Mouse (Mus musculus): ENCODE measurements around the gene Olfr462. TPM values are rescaled to one million over a fixed set of nuclear protein-coding genes. Genes with fewer than 3 reads are reported as not detected.

Olfr462 gene
- polyA plus RNA-seq, 1 experiment: not detected

GRCm38 (mm10) chr11:87854550-87854949 is 37.5 kb downstream of the Olfr462 start:
- H3K4me3 ChIP-seq (replicated peaks): no peak overlapping the region
- no peaks in the 10 kb centered on the region for H3K9me3 ChIP-seq (ENCODE audit: control insufficient read depth, low read length)
- no peaks in the 10 kb centered on the region for H3K36me3 ChIP-seq (ENCODE audit: control insufficient read depth)
- TF ChIP-seq GATA1 (IDR thresholded peaks at IDR 0.05; ENCODE audit: low read length) (no peak), TAL1 (IDR thresholded peaks at IDR 0.05; ENCODE audit: low read length) (no peak)
- H3K4me1 ChIP-seq (ENCODE audit: control insufficient read depth): peaks cover 12% of the 10 kb centered on the region
- H3K27me3 ChIP-seq (ENCODE audit: control insufficient read depth): no peaks in the 10 kb centered on the region

- TF ChIP-seq TAL1 (IDR thresholded peaks at IDR 0.05; ENCODE audit: low read length) (no peak), GATA1 (IDR thresholded peaks at IDR 0.05; ENCODE audit: low read length) (no peak)
- Histone ChIP-seq H3K9me3 (ENCODE audit: control insufficient read depth, low read length) (no peaks in the 10 kb centered on the region), H3K27me3 (ENCODE audit: control insufficient read depth) (no peaks in the 10 kb centered on the region), H3K36me3 (ENCODE audit: control insufficient read depth) (no peaks in the 10 kb centered on the region), H3K4me3 (replicated peaks) (peak overlapping the region; percentile 71), H3K4me1 (ENCODE audit: control insufficient read depth) (peaks cover 12% of the 10 kb centered on the region)
These were observed 38.5 kb downstream of the Olfr462 start for GRCm38 (mm10) chr11:87853597-87853954.

GRCm38 (mm10) chr11:87852690-87853596 is 39.1 kb downstream of the Olfr462 start, which contains the start of gene Mks1:
TSS of gene Mks1 (plus strand) at chr11:87853215.
- Histone ChIP-seq H3K9me3 (ENCODE audit: control insufficient read depth, low read length) (no peaks in the 10 kb centered on the region), H3K4me1 (ENCODE audit: control insufficient read depth) (peaks cover 12% of the 10 kb centered on the region), H3K4me3 (replicated peaks) (peak within 1 kb of the TSS; percentile 71), H3K27me3 (ENCODE audit: control insufficient read depth) (no peaks in the 10 kb centered on the region), H3K36me3 (ENCODE audit: control insufficient read depth) (no peaks in the 10 kb centered on the region)
- no peak for TF ChIP-seq GATA1 (IDR thresholded peaks at IDR 0.05; ENCODE audit: low read length)
- TF ChIP-seq TAL1 (IDR thresholded peaks at IDR 0.05; ENCODE audit: low read length): no peak

- H3K9me3 ChIP-seq (ENCODE audit: control insufficient read depth, low read length): no peaks in the 10 kb centered on the region
- peaks cover 3% of the 10 kb centered on the region for H3K4me1 ChIP-seq (ENCODE audit: control insufficient read depth)
- no peaks in the 10 kb centered on the region for H3K36me3 ChIP-seq (ENCODE audit: control insufficient read depth)
- TF ChIP-seq TAL1 (IDR thresholded peaks at IDR 0.05; ENCODE audit: low read length) (no peak), GATA1 (IDR thresholded peaks at IDR 0.05; ENCODE audit: low read length) (no peak)
- H3K4me3 ChIP-seq (replicated peaks): no peak overlapping the region
- no peaks in the 10 kb centered on the region for H3K27me3 ChIP-seq (ENCODE audit: control insufficient read depth)
These were observed 44.2 kb downstream of the Olfr462 start for GRCm38 (mm10) chr11:87847884-87848283.

GRCm38 (mm10) chr11:87846968-87847600 is 45.0 kb downstream of the Olfr462 start:
- Histone ChIP-seq H3K9me3 (ENCODE audit: control insufficient read depth, low read length) (no peaks in the 10 kb centered on the region), H3K4me3 (replicated peaks) (no peak overlapping the region), H3K4me1 (ENCODE audit: control insufficient read depth) (no peaks in the 10 kb centered on the region), H3K36me3 (ENCODE audit: control insufficient read depth) (no peaks in the 10 kb centered on the region), H3K27me3 (ENCODE audit: control insufficient read depth) (no peaks in the 10 kb centered on the region)
- TF ChIP-seq TAL1 (IDR thresholded peaks at IDR 0.05; ENCODE audit: low read length) (no peak), GATA1 (IDR thresholded peaks at IDR 0.05; ENCODE audit: low read length) (no peak)

GRCm38 (mm10) chr11:87841436-87841835 is 50.6 kb downstream of the Olfr462 start:
- TF ChIP-seq GATA1 (IDR thresholded peaks at IDR 0.05; ENCODE audit: low read length) (no peak), TAL1 (IDR thresholded peaks at IDR 0.05; ENCODE audit: low read length) (no peak)
- H3K4me3 ChIP-seq (replicated peaks): no peak overlapping the region
- no peaks in the 10 kb centered on the region for H3K9me3 ChIP-seq (ENCODE audit: control insufficient read depth, low read length)
- H3K27me3 ChIP-seq (ENCODE audit: control insufficient read depth): no peaks in the 10 kb centered on the region
- H3K36me3 ChIP-seq (ENCODE audit: control insufficient read depth): no peaks in the 10 kb centered on the region
- H3K4me1 ChIP-seq (ENCODE audit: control insufficient read depth): no peaks in the 10 kb centered on the region

- Histone ChIP-seq H3K36me3 (ENCODE audit: control insufficient read depth) (no peaks in the 10 kb centered on the region), H3K9me3 (ENCODE audit: control insufficient read depth, low read length) (no peaks in the 10 kb centered on the region), H3K4me3 (replicated peaks) (no peak overlapping the region), H3K4me1 (ENCODE audit: control insufficient read depth) (no peaks in the 10 kb centered on the region), H3K27me3 (ENCODE audit: control insufficient read depth) (no peaks in the 10 kb centered on the region)
- no peak for TF ChIP-seq GATA1 (IDR thresholded peaks at IDR 0.05; ENCODE audit: low read length)
- no peak for TF ChIP-seq TAL1 (IDR thresholded peaks at IDR 0.05; ENCODE audit: low read length)
These were observed 51.4 kb downstream of the Olfr462 start for GRCm38 (mm10) chr11:87840676-87841075.

Other genes starting within 250 kb of the Olfr462 start
- 0.08 and 0.64 TPM in 2 replicates for gene Rnf43, start 229.5 kb downstream of the Olfr462 start, polyA plus RNA-seq (2012)
- 4.3 and 5.5 TPM in 2 replicates for gene Supt4a, start 154.7 kb downstream of the Olfr462 start, polyA plus RNA-seq (2012)
- 0.47 and 0.71 TPM in 2 replicates for gene Tspoap1, start 131.7 kb downstream of the Olfr462 start, polyA plus RNA-seq (2012)
- 3.6 and 4.5 TPM in 2 replicates for gene Mpo, start 98.7 kb downstream of the Olfr462 start, polyA plus RNA-seq (2012)
- gene Lpo, start 64.0 kb downstream of the Olfr462 start, polyA plus RNA-seq (2012): not detected in 2 replicates
- 0.04 and 0.28 TPM in 2 replicates for gene Mks1, start 39.1 kb downstream of the Olfr462 start, polyA plus RNA-seq (2012)
- gene Epx, start 16.7 kb downstream of the Olfr462 start, polyA plus RNA-seq (2012): 0.05 and 0.26 TPM in 2 replicates
- gene Olfr463, start 5.1 kb upstream of the Olfr462 start, polyA plus RNA-seq (2012): 0.04 TPM in 1 of 2 replicates, not detected in the other
- gene Olfr464, start 28.7 kb upstream of the Olfr462 start, polyA plus RNA-seq (2012): 0.05 TPM in 1 of 2 replicates, not detected in the other
- gene Dynll2, start 95.3 kb upstream of the Olfr462 start, polyA plus RNA-seq (2012): 3.0 and 3.3 TPM in 2 replicates
- 15.5 and 18.3 TPM in 2 replicates for gene Srsf1, start 155.1 kb upstream of the Olfr462 start, polyA plus RNA-seq (2012)
- 0.24 and 0.38 TPM in 2 replicates for gene Vezf1, start 176.0 kb upstream of the Olfr462 start, polyA plus RNA-seq (2012)
- gene Cuedc1, start 205.8 kb upstream of the Olfr462 start, polyA plus RNA-seq (2012): 0.05 and 0.13 TPM in 2 replicates

Measured in erythroblast, embryonic 14.5 days (primary cell).